Mouse (Mus musculus) layer of hippocampus, postnatal 36 days (tissue): ENCODE results near the gene Fosl2. TPM values are rescaled to one million over a fixed set of nuclear protein-coding genes. Genes with fewer than 3 reads are reported as not detected.

ENCODE experiments used
- DNase-seq, 2 experiments: peaks; one replicate each; pipeline ENCODE4 v3.0.0; 2022
- total RNA-seq, 2 experiments: library from RNA; stranded (reverse); gene quantifications; 2 replicates each; pipeline ENCODE4 v1.2.3; 2021

Fosl2 gene
- total RNA-seq: 10 to 100 TPM; 55.5 to 59.3 TPM

DNA sequence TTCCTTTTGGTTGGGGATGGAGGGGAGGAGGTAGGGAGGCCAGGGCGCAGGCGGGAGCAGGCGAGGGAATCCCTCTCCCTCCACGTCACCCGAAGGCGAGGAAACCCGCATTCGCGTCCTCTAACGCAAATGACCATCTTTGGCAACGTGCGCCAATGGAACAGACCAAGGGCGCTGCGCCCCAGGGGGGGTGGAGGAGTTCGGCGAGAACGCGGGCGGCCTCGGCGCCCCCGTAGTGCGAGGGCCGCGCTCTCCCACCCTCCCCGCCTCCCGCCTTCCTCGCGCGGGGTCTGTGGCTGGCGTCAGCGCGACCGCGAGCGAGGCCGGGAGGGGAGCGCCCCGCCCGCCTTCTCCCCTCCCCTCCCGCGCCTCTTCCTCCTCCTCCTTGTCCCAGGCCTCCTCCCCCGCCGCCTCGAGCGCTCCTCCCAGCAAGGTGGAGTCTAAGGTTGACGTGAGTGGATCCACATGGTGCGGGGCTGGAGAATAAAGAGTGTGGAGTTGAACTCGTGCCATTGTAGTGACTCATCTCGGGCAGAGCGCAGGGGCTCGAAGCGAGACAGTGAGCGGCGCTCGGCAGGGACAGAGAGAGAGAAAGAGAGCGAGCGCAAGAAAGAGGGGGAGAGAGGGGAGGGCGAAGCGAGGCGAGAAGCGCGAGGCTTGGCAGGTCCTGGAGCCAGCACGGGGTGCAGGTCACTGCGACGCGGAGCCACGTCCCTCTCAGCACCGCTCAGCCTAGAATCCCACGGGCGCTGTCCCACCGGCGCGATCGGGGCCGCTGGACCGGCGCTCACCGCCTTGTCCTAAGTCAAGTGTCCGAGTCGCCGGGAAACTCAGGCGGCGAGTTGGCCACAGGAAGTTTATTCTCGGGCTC is at the start of gene Fosl2:
Gene Fosl2 (plus strand): TSS at position 466 of the 871 bp plus-strand sequence.
- DNase-seq: peak; percentile 93

DNA sequence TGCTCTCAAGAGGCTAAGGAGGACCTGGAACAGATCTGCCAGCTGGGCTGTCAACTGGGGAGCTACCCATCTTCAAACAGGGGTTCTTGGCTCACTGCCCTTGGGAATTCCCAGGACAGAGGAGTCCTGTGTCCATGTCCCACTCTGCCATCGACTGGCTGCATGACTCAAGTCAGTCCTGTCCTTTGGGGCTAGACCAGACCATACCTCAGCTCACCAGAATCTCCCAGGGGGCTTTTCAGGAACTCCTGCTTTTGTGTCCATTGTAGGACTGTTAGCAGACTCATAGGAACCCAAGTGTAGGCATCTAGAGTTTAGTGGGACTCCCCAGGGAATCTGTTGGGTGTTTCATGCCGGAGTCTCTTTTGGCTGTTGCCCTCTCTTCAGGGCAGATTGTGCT is 49.6 kb upstream of the Fosl2 start:
- DNase-seq: no peak

DNA sequence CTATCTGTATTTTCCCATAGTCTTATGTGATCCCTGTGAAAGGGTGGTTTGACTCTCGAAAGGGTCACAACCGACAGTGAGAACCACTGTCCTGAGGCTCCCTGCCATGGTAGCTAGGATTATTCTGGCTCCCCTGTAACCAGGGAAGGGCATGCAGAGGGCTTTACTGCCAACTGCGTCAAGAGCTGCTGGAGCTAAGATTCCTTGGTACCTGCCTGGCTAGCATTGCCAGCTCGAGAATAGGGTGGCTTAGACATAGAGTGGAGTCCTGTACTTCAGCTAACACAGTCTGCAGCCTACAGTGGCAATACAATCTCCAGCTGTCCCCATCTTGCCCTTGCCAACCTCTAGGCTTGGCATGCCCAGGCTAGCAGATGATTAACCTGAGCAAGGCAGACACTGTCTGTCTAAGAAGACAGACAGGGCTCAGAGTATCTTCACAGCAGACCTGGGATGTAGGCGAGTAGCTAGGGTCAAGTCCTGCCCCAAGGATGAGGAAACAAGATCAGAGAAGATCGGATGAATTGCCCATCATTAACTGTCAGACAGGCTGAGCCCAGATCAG is 49.0 kb upstream of the Fosl2 start:
- no peak for DNase-seq

GRCm38 (mm10) chr5:32089481-32089880 is 46.1 kb upstream of the Fosl2 start:
- DNase-seq: no peak

GRCm38 (mm10) chr5:32092281-32092680 is 43.3 kb upstream of the Fosl2 start:
- DNase-seq: no peak

DNA sequence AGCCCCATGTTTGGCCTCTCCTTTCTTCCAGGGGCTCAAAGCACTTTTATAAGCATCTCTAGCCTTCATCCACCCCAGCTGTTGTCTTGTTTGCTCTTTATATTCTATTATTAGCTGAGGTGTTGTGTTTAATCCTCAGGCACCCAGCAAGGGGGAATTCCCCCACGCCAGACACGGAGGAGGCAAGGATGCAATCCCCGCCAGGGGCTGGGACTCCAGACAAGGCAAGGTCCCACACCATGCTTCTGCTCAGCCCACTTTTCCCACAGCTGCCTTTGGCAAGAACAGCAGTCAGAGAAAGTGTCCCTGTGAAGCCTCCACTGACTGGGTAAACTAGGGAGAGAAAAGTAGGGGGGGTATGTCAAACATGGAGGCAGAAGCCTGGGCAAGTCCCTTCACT is 36.9 kb upstream of the Fosl2 start:
- no peak for DNase-seq

GRCm38 (mm10) chr5:32102484-32102883 is 33.1 kb upstream of the Fosl2 start:
- peak; percentile 7 to 18 for DNase-seq

DNA sequence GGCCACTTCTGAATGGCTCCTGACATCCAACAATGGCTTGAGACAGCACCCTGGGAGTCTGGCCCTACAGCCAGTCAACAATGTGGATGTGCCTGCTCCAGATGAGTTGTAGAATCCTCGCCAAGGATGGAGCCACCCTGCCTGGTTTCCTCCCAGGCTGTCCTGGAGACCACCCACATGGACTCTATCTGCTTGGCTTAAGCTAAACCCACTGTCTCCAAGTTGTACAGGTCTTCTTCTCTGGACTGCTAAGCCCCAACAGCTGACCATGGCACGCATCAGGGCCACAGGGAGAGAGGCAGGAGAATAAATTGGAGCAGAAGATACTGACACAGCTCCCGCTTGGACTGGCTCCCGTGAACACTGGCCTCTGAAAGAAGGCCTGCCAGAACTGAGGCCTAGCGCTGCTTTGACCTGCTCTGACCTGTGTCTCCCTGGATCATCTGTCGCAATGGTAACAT is 32.6 kb upstream of the Fosl2 start:
- DNase-seq: no peak

- no peak for DNase-seq
These were observed 32.1 kb upstream of the Fosl2 start for GRCm38 (mm10) chr5:32103545-32103944.

GRCm38 (mm10) chr5:32104119-32104990 is 31.2 kb upstream of the Fosl2 start:
- DNase-seq: no peak

DNA sequence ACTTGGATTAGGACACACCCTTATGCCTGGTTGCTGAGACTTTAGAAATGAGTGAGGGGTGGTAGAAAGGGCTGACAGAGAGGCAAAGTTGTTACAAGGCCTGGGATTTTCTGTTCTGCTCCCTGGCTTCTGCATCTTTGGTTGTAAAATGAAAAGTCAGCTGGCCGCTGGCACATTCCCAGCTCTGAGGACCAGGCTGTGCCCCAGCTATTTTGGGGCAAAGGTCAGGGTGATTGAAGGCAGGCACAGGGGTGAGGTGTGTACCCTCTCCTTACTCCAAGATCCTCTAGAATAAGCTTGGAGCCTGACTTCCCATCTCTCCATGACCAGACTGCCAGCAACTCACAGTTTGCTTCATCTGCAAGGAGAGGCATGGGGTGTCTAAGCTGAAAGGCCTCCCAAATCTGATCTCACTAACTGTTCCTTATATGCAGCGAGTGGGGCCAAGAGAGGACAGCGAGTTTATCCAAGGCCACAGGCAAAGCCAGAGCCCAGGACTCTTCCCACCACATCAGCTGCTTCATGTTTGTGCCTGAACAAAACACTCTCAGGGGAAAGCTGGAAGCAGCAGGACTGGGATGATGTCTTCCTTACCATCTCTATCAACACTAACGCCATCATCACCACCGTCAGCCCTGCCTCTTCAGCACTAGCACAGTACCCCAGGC is 29.0 kb upstream of the Fosl2 start:
- DNase-seq: no peak

DNA sequence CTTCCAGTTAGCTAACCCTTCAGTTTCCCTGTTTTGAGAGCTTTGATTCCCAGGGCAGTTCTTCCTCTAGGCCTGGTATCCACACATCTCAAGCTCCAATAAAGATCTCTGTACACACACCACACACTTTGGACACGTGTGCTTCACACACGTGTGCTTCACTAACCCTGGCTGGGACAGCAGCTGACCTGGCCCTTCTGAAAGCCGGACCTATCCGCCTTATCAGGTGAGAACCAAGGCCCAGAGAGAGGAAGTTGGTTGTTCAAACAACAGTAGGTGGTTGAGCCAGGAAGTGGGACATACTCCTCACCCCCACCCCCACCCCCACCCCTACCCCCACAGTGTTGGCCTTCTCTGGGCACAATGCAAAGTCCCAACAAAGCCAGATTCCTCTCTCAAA is 24.9 kb upstream of the Fosl2 start:
- DNase-seq: no peak

GRCm38 (mm10) chr5:32112206-32112916 is 23.2 kb upstream of the Fosl2 start:
- no peak for DNase-seq

DNA sequence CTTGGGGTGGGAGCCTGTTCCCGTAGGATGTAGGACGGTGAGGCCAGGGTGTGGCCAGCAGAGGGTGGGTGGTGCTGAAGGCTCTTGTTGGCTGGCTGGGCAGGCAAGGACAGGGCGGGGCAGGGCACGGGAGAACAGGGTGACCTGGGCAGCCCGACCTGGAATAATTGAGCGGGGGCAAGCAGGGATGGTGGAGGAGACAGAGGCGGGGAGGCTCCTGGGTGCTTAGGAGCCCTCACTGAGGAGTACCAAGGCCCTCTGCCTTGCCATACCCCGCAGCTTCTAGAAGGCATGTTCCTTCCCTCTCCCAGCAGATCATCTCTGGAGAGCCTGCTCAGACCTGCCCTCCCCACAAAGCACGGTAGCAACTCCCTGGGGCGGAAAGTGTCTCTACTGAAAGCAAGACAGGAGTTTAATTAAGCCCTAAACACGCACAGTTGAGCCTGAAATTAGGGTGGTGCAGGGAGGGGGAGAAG is 14.7 kb upstream of the Fosl2 start:
- DNase-seq: no peak

DNA sequence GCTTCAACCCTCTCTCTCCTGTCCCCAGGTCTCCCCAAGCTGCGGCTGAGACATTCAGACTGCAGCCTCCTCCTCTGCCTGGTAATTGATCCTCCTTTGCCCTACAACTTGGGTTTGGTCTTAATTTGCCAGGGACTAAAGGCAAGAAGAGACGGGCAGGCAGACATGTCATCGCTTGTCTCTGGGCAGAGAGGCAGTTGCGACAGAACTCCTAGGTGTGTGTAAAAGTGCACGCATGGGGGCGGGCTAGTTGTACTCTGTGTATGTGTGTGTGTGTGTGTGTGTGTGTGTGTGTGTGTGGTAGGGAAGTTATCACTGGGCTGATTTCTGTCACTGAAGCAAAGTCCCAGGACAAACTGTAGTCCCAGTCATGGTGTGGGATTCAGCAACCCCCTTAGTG is 13.7 kb upstream of the Fosl2 start:
- no peak for DNase-seq

DNA sequence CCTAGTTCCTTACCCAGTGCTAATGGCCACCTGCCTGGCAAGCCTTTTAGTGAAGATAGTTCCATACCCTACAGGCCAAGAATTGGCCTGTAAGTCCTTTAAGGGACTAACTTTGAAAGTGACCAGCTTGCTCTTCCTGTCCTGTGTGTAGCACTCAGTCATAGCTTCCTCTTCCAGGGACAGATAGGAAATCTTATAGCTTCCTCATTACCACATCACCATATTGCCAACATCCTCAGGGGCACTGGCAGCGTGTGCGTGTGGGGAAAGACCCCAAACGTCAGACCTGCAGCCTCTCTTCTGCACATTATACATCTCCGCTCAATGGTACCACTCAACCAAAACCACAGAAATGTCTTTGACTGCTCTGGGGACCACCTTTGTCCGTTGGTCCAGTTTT is 13.2 kb upstream of the Fosl2 start:
- DNase-seq: no peak

DNA sequence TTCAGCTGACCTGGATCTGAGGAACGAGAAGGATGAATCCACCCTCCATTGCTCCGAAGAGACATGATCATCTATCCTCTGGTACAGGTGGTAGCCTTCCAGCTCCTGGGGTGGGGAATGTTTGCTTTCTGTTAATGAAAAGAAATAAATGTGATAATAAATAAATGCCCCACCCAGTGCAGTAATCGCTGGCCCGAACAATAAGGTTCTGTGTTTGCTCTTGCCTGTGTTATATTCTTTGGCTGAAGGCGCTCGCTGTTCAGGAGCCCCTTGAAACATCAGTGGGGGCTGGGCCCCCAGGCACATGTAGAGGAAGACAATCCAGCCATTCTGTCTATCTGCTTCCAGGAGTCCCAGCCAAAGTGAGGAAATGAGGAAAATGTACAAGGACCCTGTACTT is 10.6 kb upstream of the Fosl2 start:
- no peak for DNase-seq

- no peak for DNase-seq
These were observed 8.4 kb upstream of the Fosl2 start for GRCm38 (mm10) chr5:32127226-32127625.

DNA sequence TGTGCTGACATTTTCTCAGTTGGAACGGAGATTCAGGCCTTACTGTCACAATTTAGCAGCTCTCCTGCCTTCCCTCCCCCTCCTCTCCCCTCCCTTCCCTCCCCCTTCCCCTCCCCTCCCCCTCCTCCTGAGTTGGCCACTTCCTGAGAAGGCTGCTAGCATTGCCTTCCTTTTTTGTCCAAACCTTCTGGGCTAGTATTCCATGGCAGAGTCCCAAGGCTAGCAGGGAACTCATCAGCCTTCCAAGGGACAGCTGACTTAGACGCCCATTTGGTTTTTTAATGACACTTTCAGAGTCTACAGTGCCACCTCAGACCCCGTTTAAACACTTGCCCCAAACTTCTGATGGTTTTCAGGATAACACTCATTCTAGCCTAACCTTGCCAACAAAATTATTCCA is 7.7 kb upstream of the Fosl2 start:
- DNase-seq: no peak

DNA sequence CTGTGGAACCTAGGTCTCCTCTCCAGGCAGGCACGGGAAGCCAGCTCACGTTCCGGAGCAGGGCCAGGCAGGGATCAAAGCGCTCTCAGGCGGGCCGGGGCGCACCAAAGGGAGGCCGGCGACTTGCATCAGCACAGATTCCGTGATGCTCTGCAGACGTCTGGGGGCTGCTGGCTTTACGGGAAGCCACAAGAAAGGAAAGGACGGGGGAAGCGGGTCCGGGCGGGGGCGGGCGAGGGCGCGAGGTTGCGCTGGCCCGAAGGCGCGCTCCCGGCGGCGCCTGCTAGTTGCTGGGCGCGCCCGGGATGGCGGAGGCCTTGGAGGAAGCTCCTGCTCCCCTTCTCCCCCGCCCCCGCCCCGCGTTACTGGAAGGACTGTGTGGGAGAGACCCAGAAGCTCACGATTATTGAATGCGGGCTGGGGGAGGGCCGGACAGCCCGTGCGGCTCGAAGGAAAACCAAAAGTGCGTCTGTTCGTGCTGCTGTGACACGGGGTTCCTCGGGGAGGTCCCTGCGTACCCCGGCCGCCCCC is 2.6 kb upstream of the Fosl2 start:
- DNase-seq: peak; percentile 31 to 37

DNA sequence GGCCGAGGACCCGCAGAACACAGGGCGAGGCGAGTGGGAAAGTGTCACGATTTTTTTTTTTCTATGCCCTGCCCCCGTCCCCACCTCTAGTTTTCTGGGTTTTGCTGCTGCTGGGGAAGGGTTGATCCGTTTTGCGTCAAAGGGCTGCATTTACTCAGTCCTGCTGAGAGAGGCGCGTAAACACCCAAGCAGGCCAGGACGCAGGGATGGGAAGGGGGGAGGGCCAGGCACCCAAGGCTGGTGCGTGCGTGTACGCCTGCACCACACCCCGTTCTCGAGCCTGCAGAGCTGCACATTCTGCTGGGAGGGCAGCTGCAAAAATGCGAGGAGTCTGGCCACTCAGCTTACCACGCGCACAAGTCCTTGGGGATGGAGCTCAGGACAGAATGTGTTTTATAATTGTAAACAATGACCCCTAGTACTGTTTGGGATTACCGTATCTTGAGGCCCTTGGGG is 2.0 kb upstream of the Fosl2 start:
- peak; percentile 64 to 66 for DNase-seq
